Mouse (Mus musculus) duodenum, adult 2 months (tissue): ENCODE measurements around the gene Gm11595. TPM values are rescaled to one million over a fixed set of nuclear protein-coding genes. Genes with fewer than 3 reads are reported as not detected.

Experiments used
- polyA plus RNA-seq: library from polyadenylated mRNA; depleted of rRNA; stranded (reverse); fragments of >200 nt; gene quantifications from 2 replicates; pipeline ENCODE4 v1.2.3, GENCODE M21; 2012; ENCODE audit warnings: low replicate concordance; rRNA removed

Gene Gm11595
- not detected in 2 replicates for polyA plus RNA-seq

DNA sequence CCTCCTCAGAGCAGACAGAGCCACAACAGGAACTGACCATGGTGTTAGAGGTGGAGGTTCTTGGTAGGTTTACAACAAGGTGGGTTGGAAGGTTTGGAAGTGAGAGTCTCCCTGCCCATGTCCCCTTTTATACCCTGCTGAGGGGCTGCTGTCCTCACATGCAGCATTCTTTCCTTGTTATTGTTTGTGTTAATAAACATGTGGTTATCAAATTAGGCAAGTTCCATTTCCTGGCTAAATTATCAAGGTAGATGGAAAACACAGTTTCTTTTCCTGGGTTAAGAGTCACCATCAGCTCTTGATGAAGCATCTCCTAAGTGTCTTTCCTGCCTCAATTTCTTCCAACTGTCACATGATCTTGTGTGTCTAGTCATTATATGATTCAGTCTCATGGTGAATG lies at the start of gene Gm11595:
Gm11595 (minus strand) TSS at position 101 of the 400 bp plus-strand sequence.

DNA sequence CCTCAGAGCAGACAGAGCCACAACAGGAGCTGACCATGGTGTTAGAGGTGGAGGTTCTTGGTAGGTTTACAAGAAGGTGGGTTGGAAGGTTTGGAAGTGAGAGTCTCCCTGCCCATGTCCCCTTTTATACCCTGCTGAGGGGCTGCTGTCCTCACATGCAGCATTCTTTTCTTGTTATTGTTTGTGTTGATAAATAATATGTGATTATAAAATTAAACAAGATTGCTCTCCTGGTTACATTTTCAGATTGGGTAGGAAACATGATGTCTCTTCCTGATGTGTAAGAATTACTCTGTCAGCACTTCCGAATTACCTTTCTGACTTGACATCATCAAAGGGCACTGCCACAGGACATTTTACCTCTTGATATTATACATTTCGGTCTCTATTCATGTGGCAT lies 42.9 kb upstream of the Gm11595 start, which contains the start of gene Gm11564:
Gm11564 (minus strand) TSS at position 101 of the 400 bp plus-strand sequence.

DNA sequence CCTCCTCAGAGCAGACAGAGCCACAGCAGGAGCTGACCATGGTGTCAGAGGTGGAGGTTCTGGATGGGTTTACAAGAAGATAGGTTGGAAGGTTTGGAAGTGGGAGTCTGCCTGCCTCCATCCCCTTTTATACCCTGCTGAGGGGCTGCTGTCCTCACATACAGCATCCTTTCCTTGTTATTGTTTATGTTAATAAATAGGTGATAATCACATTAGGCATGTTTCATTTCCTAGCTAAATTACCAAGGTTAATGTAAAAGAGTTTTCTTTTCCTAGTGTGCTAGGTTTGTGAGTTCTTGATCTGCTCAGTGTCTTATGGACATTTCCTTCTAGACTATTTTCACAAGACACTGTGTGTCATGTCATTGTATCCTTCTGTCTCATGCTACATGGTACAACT lies 37.1 kb upstream of the Gm11595 start, which contains the start of gene Krtap4-13:
Krtap4-13 (minus strand) TSS at position 101 of the 400 bp plus-strand sequence.

DNA sequence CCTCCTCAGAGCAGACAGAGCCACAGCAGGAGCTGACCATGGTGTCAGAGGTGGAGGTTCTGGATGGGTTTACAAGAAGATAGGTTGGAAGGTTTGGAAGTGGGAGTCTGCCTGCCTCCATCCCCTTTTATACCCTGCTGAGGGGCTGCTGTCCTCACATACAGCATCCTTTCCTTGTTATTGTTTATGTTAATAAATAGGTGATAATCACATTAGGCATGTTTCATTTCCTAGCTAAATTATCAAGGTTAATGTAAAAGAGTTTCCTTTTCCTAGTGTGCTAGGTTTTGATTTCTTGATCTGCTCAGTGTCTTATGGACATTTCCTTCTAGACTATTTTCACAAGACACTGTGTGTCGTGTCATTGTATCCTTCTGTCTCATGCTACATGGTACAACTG lies 31.6 kb upstream of the Gm11595 start, which contains the start of gene Gm11554:
Gm11554 (minus strand) TSS at position 101 of the 400 bp plus-strand sequence.

DNA sequence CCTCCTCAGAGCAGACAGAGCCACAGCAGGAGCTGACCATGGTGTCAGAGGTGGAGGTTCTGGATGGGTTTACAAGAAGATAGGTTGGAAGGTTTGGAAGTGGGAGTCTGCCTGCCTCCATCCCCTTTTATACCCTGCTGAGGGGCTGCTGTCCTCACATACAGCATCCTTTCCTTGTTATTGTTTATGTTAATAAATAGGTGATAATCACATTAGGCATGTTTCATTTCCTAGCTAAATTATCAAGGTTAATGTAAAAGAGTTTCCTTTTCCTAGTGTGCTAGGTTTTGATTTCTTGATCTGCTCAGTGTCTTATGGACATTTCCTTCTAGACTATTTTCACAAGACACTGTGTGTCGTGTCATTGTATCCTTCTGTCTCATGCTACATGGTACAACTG lies 26.1 kb upstream of the Gm11595 start, which contains the start of gene Gm11569:
Gm11569 (minus strand) TSS at position 101 of the 400 bp plus-strand sequence.

DNA sequence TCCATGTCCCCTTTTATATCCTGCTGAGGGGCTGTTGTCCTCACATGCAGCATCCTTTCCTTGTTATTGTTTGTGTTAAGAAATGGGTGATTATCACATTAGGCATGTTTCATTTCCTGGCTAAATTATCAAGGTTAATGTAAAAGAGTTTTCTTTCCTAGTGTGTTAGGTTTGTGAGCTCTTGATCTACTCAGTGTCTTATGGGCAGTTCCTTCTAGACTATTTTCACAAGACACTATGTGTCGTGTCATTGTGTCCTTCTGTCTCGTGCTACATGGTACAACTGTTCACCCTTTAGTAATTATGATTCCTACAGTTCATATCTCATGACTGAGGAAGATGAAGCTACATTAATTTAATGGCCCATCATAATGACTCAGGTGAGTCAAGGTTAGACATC lies 20.7 kb upstream of the Gm11595 start, which contains the start of gene Gm11596:
Gm11596 (minus strand) TSS at position 101 of the 400 bp plus-strand sequence.

DNA sequence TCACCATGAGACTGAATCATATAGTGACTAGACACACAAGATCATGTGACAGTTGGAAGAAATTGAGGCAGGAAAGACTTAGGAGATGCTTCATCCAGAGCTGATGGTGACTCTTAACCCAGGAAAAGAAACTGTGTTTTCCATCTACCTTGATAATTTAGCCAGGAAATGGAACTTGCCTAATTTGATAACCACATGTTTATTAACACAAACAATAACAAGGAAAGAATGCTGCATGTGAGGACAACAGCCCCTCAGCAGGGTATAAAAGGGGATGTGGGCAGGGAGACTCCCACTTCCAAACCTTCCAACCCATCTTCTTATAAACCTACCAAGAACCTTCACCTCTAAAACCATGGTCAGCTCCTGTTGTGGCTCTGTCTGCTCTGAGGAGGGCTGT lies 12.2 kb upstream of the Gm11595 start, which contains the start of gene Krtap4-9:
Krtap4-9 (plus strand) TSS at position 301 of the 400 bp plus-strand sequence.

DNA sequence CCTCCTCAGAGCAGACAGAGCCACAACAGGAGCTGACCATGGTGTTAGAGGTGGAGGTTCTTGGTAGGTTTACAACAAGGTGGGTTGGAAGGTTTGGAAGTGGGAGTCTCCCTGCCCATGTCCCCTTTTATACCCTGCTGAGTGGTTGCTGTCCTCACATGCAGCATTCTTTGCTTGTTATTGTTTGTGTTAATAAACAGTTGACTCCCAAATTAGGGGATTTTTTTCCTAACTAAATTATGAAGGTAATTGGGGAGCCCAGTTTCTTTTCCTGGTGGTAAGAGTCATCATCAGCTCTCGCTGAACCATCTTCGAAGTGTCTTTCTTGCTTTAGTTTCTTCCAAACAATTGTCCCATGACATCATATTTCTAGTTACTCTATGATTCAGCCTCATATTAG lies 7.9 kb upstream of the Gm11595 start, which contains the start of gene Krtap4-8:
Krtap4-8 (minus strand) TSS at position 101 of the 400 bp plus-strand sequence.

DNA sequence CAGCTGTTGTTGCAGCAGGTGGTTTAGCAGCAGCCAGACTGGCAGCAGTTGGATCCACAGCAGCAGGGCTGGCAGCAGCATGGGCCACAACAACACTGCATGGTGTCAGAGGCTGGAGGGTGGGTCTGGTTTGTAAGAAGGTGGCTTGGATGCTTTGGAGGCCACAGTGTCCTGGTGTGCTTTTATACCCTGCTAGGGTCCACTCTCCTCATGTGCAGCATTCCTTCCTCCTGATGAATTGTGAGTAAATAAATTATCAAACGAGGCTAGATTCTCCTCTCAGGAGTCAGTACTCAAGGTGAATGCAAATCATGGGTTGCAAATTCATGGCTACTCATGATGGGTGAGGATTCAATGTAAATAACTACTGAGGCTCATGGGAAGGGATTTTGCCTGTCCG lies 38.5 kb downstream of the Gm11595 start, which contains the start of gene Gm14180:
Gm14180 (minus strand) TSS at position 101 of the 400 bp plus-strand sequence.

Other genes with a start within 250 kb of the Gm11595 start
- not detected in 2 replicates for gene Krt40, start 229.8 kb downstream of the Gm11595 start, polyA plus RNA-seq
- gene Krtap3-3, start 222.0 kb downstream of the Gm11595 start, polyA plus RNA-seq = not detected in 2 replicates
- gene Krtap3-2, start 216.1 kb downstream of the Gm11595 start, polyA plus RNA-seq = not detected in 2 replicates
- gene Gm11939, start 213.4 kb downstream of the Gm11595 start, polyA plus RNA-seq = not detected in 2 replicates
- gene Krtap3-1, start 206.3 kb downstream of the Gm11595 start, polyA plus RNA-seq = 0.21 TPM in 1 of 2 replicates, not detected in the other
- not detected in 2 replicates for gene Krtap1-5, start 191.9 kb downstream of the Gm11595 start, polyA plus RNA-seq
- gene Krtap1-4, start 189.3 kb downstream of the Gm11595 start, polyA plus RNA-seq = not detected in 2 replicates
- gene Krtap1-3, start 181.6 kb downstream of the Gm11595 start, polyA plus RNA-seq = not detected in 2 replicates
- gene Krtap9-3, start 174.8 kb downstream of the Gm11595 start, polyA plus RNA-seq = not detected in 2 replicates
- gene Gm11938, start 169.6 kb downstream of the Gm11595 start, polyA plus RNA-seq = not detected in 2 replicates
- gene Gm11937, start 162.7 kb downstream of the Gm11595 start, polyA plus RNA-seq = not detected in 2 replicates
- gene Krtap2-4, start 158.1 kb downstream of the Gm11595 start, polyA plus RNA-seq = 0.27 TPM in 1 of 2 replicates, not detected in the other
- not detected in 2 replicates for gene Gm11562, start 152.5 kb downstream of the Gm11595 start, polyA plus RNA-seq
- not detected in 2 replicates for gene Krtap4-1, start 144.7 kb downstream of the Gm11595 start, polyA plus RNA-seq
- not detected in 2 replicates for gene Krtap4-2, start 137.8 kb downstream of the Gm11595 start, polyA plus RNA-seq
- gene Krtap4-7, start 128.8 kb downstream of the Gm11595 start, polyA plus RNA-seq = not detected in 2 replicates
- not detected in 2 replicates for gene Gm11555, start 122.7 kb downstream of the Gm11595 start, polyA plus RNA-seq
- not detected in 2 replicates for gene Gm11563, start 114.0 kb downstream of the Gm11595 start, polyA plus RNA-seq
- gene Krtap4-6, start 107.0 kb downstream of the Gm11595 start, polyA plus RNA-seq = not detected in 2 replicates
- gene Gm14190, start 82.2 kb downstream of the Gm11595 start, polyA plus RNA-seq = not detected in 2 replicates
- gene Gm14180, start 38.6 kb downstream of the Gm11595 start, polyA plus RNA-seq = not detected in 2 replicates
- gene Krtap4-8, start 7.8 kb upstream of the Gm11595 start, polyA plus RNA-seq = not detected in 2 replicates
- gene Krtap4-9, start 12.3 kb upstream of the Gm11595 start, polyA plus RNA-seq = not detected in 2 replicates
- gene Gm11596, start 20.6 kb upstream of the Gm11595 start, polyA plus RNA-seq = not detected in 2 replicates
- not detected in 2 replicates for gene Gm11569, start 26.0 kb upstream of the Gm11595 start, polyA plus RNA-seq
- gene Gm11554, start 31.5 kb upstream of the Gm11595 start, polyA plus RNA-seq = not detected in 2 replicates
- not detected in 2 replicates for gene Krtap4-13, start 37.0 kb upstream of the Gm11595 start, polyA plus RNA-seq
- gene Gm11564, start 42.8 kb upstream of the Gm11595 start, polyA plus RNA-seq = not detected in 2 replicates
- gene 2300003K06Rik, start 65.2 kb upstream of the Gm11595 start, polyA plus RNA-seq = not detected in 2 replicates
- 1.4 TPM in 1 of 2 replicates, not detected in the other for gene Krtap4-16, start 78.7 kb upstream of the Gm11595 start, polyA plus RNA-seq
- gene Gm11568, start 85.0 kb upstream of the Gm11595 start, polyA plus RNA-seq = not detected in 2 replicates
- not detected in 2 replicates for gene Gm11559, start 91.6 kb upstream of the Gm11595 start, polyA plus RNA-seq
- gene Krtap9-1, start 100.5 kb upstream of the Gm11595 start, polyA plus RNA-seq = not detected in 2 replicates
- not detected in 2 replicates for gene Gm11567, start 106.3 kb upstream of the Gm11595 start, polyA plus RNA-seq
- not detected in 2 replicates for gene Krtap31-1, start 135.0 kb upstream of the Gm11595 start, polyA plus RNA-seq
- gene Gm11565, start 141.8 kb upstream of the Gm11595 start, polyA plus RNA-seq = not detected in 2 replicates
- not detected in 2 replicates for gene Krtap31-2, start 163.4 kb upstream of the Gm11595 start, polyA plus RNA-seq
- gene Krtap9-5, start 175.6 kb upstream of the Gm11595 start, polyA plus RNA-seq = not detected in 2 replicates
- gene Krtap29-1, start 206.1 kb upstream of the Gm11595 start, polyA plus RNA-seq = not detected in 2 replicates
- gene Krtap16-1, start 213.7 kb upstream of the Gm11595 start, polyA plus RNA-seq = not detected in 2 replicates
- gene Krtap17-1, start 221.1 kb upstream of the Gm11595 start, polyA plus RNA-seq = not detected in 2 replicates
- gene Krt33a, start 243.3 kb upstream of the Gm11595 start, polyA plus RNA-seq = not detected in 2 replicates